Mouse (Mus musculus): Measurements from ENCODE around the gene Ifit2. TPM values are rescaled to one million over a fixed set of nuclear protein-coding genes. Genes with fewer than 3 reads are reported as not detected.

The Ifit2 gene
- polyA plus RNA-seq, 1 experiment = 4.0 TPM

DNA sequence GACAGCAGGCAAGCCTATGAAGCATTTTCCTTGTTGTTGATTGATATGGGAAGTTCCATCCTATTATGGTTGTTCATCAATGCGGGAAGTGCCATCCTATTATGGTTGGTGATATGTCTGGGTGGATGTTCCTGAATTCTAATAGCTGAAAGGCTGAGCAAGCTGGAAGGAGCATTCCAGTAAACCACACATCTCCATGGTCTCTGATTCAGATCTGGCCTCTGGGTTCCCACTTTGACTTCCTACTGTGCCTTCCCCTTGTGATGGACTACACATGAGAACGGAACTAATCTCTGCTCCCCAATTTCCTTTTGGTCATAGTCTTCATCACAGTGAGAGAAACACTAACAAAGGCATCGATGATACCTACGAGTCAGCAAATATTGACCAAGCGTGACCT lies 70.4 kb downstream of the Ifit2 start:
- no peaks in the 10 kb centered on the region for H3K36me3 ChIP-seq (ENCODE audit: control insufficient read depth, insufficient read depth, low read length)
- H3K27ac ChIP-seq (ENCODE audit: insufficient read depth, low read depth, low read length) = no peak overlapping the region
- TF ChIP-seq CTCF (conservative IDR thresholded peaks at IDR 0.05; ENCODE audit: insufficient read depth, insufficient read length, low read depth, low read length) (no peak), POLR2A (IDR thresholded peaks at IDR 0.05; ENCODE audit: low read depth, low read length) (no peak)
- H3K4me3 ChIP-seq (ENCODE audit: insufficient read depth, low read depth, low read length) = no peak overlapping the region
- no peak for DNase-seq
- WGBS = 90% methylated on average over 5 of the region's 5 CpGs
- H3K27me3 ChIP-seq (replicated peaks; ENCODE audit: control insufficient read depth, insufficient read depth, low read length) = no peaks in the 10 kb centered on the region
- H3K4me1 ChIP-seq (ENCODE audit: control insufficient read depth, insufficient read depth, low read length) = no peaks in the 10 kb centered on the region

DNA sequence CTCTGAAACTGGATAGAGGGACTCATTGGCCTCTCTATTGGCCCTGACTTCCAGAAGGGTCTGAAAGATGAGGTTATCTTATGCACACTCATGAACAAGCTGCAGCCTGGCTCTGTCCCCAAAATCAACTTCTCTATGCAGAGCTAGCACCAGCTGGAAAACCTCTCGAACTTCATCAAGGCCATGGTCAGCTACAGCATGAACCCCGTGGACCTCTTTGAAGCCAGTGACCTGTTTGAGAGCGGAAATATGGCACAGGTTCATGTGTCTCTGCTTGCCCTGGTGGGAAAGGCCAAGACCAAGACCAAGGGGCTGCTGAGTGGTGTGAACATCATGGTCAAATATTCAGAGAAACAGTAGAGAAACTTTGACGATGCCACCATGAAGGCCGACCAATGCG lies 73.3 kb downstream of the Ifit2 start:
- no peak for DNase-seq
- Histone ChIP-seq H3K4me1 (ENCODE audit: control insufficient read depth, insufficient read depth, low read length) (no peaks in the 10 kb centered on the region), H3K36me3 (ENCODE audit: control insufficient read depth, insufficient read depth, low read length) (no peaks in the 10 kb centered on the region), H3K4me3 (ENCODE audit: insufficient read depth, low read depth, low read length) (no peak overlapping the region), H3K27ac (ENCODE audit: insufficient read depth, low read depth, low read length) (no peak overlapping the region), H3K27me3 (replicated peaks; ENCODE audit: control insufficient read depth, insufficient read depth, low read length) (no peaks in the 10 kb centered on the region)
- TF ChIP-seq CTCF (conservative IDR thresholded peaks at IDR 0.05; ENCODE audit: insufficient read depth, insufficient read length, low read depth, low read length) (no peak), POLR2A (IDR thresholded peaks at IDR 0.05; ENCODE audit: low read depth, low read length) (no peak)
- WGBS = 87% methylated on average over 6 of the region's 6 CpGs

DNA sequence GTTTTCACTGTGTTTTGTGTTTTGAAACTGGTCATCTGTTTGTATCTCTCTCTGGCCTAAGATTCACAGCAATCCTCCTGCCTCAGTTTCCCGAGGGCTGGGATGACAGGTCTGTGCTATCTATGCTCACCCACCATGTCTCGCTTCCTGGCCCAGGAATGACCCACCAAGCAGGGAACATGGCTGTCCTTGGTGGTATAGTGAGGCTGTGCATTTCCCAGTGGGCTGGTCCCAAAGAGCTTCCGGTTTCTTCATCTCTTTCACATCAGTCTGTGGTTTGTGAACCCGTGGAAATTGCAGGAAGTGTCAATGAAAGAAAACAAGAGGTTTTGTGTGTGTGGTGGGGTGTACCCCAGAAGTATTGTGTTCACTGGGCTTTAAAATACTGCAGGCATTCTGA lies 74.2 kb downstream of the Ifit2 start:
- H3K27ac ChIP-seq (ENCODE audit: insufficient read depth, low read depth, low read length) = no peak overlapping the region
- TF ChIP-seq CTCF (conservative IDR thresholded peaks at IDR 0.05; ENCODE audit: insufficient read depth, insufficient read length, low read depth, low read length) (no peak), POLR2A (IDR thresholded peaks at IDR 0.05; ENCODE audit: low read depth, low read length) (no peak)
- H3K4me3 ChIP-seq (ENCODE audit: insufficient read depth, low read depth, low read length) = no peak overlapping the region
- no peak for DNase-seq
- H3K36me3 ChIP-seq (ENCODE audit: control insufficient read depth, insufficient read depth, low read length) = no peaks in the 10 kb centered on the region
- no peaks in the 10 kb centered on the region for H3K27me3 ChIP-seq (replicated peaks; ENCODE audit: control insufficient read depth, insufficient read depth, low read length)
- no peaks in the 10 kb centered on the region for H3K4me1 ChIP-seq (ENCODE audit: control insufficient read depth, insufficient read depth, low read length)
- WGBS = 77% methylated on average over 4 of the region's 4 CpGs

Other genes starting within 250 kb of the Ifit2 start
- gene Ch25h, start 75.5 kb upstream of the Ifit2 start, polyA plus RNA-seq (2012; rRNA removed) = 7.8 and 11.3 TPM in 2 replicates
- 210 and 240 TPM in 2 replicates for gene Lipa, start 23.2 kb upstream of the Ifit2 start, polyA plus RNA-seq (2012; rRNA removed)
- 11.5 and 16.8 TPM in 2 replicates for gene Ifit3, start 32.8 kb downstream of the Ifit2 start, polyA plus RNA-seq (2012; rRNA removed)
- gene Ifit1bl1, start 51.3 kb downstream of the Ifit2 start, polyA plus RNA-seq (2012; rRNA removed) = 0.56 and 1.4 TPM in 2 replicates
- gene Ifit3b, start 57.3 kb downstream of the Ifit2 start, polyA plus RNA-seq (2012; rRNA removed) = 3.4 and 6.0 TPM in 2 replicates
- 0.35 and 0.42 TPM in 2 replicates for gene Ifit1bl2, start 90.0 kb downstream of the Ifit2 start, polyA plus RNA-seq (2012; rRNA removed)
- 3.6 and 5.6 TPM in 2 replicates for gene Ifit1, start 90.2 kb downstream of the Ifit2 start, polyA plus RNA-seq (2012; rRNA removed)
- gene Slc16a12, start 196.6 kb downstream of the Ifit2 start, polyA plus RNA-seq (2012; rRNA removed) = 59.6 and 61.4 TPM in 2 replicates